Mouse (Mus musculus): Measurements from ENCODE around the gene Hist1h2bf.
"Not testable (repeated sequence)": the region's sequence is repeated elsewhere in the genome, so short reads cannot be mapped to it uniquely, and the experiment has no call there.

DNA sequence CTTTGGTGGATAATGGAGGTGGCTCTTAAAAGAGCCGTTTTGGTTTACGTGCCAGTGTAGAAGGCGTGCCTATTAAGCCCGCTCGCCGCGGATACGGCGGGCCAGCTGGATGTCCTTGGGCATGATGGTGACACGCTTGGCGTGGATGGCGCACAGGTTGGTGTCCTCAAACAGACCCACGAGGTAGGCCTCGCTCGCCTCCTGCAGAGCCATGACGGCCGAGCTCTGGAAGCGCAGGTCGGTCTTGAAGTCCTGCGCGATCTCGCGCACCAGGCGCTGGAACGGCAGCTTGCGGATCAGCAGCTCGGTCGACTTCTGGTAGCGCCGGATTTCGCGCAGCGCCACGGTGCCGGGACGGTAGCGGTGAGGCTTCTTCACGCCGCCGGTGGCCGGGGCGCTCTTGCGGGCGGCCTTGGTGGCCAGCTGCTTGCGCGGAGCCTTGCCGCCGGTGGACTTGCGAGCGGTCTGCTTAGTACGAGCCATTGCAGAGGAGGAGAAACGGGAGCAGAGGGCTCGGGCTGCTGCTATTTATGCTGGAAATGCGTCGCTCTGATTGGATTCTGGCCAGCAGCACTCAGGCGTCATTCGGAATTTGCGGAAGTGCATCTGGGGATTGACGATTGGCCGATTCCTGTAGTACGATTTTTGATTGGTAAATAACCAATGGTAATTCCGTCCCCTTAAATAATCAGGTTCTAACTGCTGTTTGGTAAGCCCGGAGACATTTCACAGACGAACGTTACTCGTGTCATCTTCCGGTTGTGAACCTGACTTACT, 11.9 kb downstream of the Hist1h2bf start, which contains the start of gene Hist1h3e:
- not testable (repeated sequence) for TF ChIP-seq CTCF (IDR thresholded peaks at IDR 0.05; ENCODE audit: control insufficient read depth, insufficient read depth, insufficient read length); CEBPB (IDR thresholded peaks at IDR 0.05; ENCODE audit: low read depth); USF1 (IDR thresholded peaks at IDR 0.05; ENCODE audit: low read depth); MYOD1 (IDR thresholded peaks at IDR 0.05; ENCODE audit: control insufficient read depth, insufficient read length, low read depth)
